Mouse (Mus musculus) 3134 (cell line): ENCODE measurements around the gene Dusp10.

Experiments
- DNase-seq: peaks from one replicate; pipeline ENCODE4 v3.0.0-alpha.2; 2011; ENCODE audit warnings: low spot score; ENCODE audit not compliant: insufficient read length; ENCODE audit errors: extremely low read depth

Dusp10 gene

DNA sequence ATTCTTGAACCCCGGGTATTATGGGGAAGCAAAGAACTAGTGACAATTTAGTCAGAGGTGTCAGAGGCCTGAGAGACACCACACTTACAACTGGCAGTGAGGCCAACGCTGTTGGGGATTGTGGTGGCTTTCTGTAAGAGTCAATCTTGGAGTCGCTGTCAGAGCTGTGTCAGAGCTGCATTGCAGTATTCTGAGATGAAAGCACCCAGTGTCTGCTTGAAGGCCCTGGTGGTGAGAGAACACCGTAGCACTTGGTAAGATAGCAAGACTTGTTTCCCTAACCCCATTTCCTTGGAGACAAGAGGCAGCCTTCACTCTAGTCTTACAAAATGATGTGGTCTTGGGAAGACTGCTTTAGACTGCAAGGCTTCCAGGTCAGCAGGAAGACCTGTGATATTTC lies 39.2 kb downstream of the Dusp10 start:
- no peak for DNase-seq

- no peak for DNase-seq
These were observed 40.0 kb downstream of the Dusp10 start for GRCm38 (mm10) chr1:184053141-184053540.

DNA sequence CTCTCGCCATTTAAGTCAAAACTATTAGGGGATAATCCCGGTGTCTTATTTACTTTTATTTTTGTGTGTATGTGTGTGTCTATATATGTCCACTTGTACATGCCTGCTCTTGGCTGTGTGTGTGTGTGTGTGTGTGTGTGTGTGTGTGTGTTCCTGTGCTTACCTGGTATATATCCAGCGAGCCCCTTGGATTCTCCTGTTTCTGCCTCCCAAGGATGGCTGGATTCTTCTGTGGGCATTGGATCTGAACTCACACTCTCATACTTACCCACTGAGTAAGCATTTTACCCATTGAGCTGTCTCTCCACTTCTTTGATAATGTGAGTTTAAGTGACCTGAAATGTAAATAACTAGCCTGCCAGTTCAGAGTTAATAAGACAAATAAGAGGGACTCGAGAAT lies 40.6 kb downstream of the Dusp10 start:
- DNase-seq, result no peak

DNA sequence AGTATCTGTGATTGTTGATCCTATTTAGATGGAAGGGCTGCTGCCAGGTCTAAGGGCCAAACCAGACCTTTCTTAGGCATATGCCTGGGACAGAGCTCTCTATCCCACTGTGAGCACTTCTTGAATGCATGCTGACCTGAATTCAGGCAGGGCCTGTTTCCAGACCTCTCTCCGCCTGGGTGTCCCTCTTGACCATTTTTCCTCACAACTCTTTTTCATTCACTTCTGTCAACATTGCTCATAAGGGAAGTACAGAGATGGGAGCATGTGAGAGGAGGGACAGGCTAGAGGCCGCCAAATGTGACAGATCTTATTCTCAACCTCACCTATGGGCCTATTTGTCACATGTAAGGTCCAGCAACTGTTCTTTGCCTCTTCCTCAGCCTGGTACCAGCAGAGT lies 41.1 kb downstream of the Dusp10 start:
- DNase-seq, result no peak

GRCm38 (mm10) chr1:184058206-184058605 lies 45.1 kb downstream of the Dusp10 start:
- no peak for DNase-seq

DNA sequence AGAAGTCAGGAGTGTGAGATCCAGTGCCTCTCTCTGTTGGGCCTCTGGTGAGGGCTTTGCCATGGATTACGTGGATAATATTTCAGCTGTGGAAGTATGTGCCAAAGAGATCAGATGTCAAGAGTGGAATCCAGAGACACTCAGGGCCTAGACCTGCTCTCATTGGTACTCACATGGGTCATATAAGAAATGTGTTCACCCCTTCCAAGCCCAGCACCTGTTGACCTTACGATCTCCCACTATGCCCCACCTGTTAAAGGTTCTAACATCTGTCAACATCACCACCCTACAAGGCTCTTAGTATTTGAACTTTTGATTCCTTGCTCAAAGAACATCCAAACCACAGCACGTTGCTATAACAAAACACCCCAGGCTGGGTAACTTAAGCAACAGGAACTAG lies 46.7 kb downstream of the Dusp10 start:
- no peak for DNase-seq

DNA sequence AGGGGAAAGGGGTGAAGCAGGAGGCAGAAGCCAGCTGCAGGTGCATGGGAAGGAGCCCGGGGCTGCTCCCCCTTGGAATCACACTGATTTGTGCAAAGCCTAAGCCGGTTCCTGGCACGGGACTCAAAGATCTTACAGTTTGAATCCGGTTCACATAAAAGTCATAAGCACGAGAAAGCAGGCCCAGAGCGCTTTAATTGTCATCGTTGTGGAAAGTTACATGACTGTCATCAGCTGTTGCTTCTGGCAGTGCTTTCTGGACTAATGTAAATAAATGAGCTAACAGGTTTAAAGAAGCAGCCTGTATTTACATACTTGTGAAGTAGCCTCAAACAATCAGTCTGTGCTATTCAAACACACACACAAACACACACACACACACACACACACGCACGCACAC lies 47.3 kb downstream of the Dusp10 start:
- DNase-seq, result no peak

DNA sequence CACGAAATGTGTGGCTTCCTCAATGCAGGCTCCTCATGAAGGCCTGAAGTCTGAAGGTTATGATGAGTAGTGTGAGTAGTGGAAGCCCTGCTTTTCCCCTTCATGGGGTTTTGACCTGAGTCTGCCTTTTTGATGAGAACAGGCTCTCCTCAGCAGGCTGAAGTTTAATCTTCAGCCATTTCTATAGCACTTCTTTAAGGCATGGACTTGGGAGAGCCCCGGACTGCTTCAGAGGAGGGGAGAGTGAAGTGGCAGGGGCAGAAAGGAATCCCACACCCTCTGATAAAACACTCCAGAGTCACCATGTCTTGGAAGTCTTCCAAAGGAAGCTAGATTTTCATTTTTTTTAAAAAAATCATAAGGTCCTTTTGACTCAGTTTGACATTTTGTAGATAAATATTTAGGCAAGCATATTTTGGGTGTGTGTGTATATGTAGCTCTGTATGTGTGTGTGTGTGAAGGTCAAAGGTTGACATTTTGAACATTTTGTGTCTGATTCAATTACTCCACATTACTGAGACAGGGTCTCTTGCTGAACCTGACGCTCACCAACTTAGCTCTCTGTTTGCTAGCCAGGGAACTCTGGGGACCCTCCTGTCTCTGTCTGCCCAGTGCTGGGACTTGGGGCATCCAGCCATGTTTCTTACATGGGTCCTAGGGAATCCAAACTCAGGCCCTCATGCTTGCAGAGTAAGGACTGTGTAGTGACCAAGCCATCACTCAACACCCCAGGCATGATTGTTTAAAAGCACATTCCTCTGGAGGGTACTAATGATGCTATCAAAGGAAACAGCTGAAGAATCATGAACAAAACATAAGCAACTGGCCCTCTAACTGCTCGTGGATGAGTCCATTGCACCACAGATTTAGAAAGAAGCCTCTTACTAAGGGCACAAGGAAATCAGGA lies 48.0 kb downstream of the Dusp10 start:
- DNase-seq, result no peak

DNA sequence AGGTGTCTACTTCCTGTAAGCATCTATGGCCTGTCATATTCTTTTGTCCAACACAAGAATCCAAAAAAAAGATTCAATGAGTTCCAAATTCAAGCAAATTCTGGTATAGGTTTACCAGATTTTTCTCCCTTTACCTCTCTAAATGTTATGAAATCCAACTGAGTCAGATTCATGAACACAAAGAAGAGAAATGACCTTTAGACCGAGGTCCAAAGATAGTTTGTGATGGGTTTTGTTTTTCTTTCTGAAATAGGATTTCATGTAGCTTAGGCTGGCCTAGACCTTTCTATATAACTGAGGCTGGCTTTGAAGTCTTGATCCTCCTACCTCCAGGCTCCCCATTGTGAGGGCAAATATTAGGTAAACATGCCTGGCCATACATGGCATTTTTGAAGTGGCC lies 48.8 kb downstream of the Dusp10 start:
- no peak for DNase-seq

DNA sequence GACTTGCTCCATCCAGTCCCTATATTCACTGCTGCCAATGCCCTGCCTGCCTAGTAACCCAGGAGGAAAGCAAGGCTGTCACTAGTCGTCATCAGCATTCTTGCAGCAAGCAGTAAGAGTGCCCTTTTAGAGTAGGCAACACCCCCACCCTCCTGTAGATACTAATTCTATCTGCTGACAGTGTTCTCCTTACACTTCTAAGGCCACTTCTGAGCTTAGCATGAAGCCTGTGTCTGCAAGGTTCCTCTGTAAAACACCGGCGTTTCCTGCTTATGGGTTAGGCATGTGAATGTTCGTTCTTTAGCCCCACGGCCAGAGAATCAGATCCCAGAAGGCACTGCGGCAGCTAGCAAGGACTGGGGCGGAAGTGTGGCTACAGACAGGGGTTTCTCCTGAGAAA lies 51.2 kb downstream of the Dusp10 start:
- DNase-seq, result no peak

- no peak for DNase-seq
These were observed 52.7 kb downstream of the Dusp10 start for GRCm38 (mm10) chr1:184065589-184066361.

GRCm38 (mm10) chr1:184066460-184067287 lies 53.6 kb downstream of the Dusp10 start:
- no peak for DNase-seq

DNA sequence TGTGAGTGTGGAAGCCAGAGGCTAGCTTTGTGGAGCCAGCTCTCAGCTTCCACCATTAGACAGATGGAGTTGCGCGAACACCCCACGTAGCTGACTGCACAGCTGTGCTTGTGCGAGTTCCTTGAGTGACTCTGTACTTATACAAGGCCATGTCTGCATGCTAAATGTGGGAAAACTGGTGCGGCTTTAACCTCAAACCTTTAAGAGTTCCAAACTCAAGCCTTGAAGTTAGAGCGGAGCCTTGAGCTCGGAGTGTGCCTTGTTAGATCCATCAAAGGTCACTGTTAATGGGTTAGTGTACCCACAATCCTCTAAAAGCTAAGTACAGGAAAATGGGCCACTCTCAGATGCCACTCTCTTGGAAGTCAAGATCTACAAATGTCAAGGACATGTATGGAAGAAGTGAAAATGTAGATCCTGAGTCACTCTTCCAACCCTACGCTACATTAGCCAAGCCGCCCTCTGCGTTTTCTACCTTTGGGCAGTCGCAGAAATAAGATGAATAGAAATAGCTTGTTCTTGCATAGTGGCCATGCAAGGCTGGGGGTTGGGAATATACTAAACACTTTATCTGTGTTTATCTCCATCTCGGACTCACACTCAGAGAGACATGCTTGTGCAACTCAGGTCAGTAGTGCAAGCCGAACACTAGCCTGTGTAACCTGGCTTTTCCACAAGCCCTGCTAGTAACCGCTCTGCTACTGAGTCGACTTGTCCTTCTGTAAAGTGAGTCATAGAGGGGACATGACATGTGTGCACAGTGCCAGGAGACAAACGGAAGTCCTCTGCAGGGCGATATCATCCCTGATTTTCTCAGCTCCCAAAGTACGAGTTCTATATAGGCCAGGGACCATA lies 54.8 kb downstream of the Dusp10 start:
- no peak for DNase-seq

DNA sequence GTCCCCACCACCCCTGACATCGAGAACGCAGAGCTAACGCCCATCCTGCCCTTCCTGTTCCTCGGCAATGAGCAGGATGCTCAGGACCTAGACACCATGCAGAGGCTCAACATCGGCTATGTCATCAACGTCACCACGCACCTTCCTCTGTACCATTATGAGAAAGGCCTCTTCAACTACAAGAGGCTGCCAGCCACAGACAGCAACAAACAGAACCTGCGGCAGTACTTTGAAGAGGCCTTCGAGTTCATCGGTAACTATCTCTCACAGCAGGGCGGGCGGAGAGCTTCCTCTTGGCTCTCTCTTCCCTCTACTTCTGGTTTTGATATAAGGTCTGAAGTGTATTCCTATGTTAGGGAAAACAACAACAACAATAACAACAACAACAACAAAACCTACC lies 55.9 kb downstream of the Dusp10 start:
- DNase-seq, result no peak

DNA sequence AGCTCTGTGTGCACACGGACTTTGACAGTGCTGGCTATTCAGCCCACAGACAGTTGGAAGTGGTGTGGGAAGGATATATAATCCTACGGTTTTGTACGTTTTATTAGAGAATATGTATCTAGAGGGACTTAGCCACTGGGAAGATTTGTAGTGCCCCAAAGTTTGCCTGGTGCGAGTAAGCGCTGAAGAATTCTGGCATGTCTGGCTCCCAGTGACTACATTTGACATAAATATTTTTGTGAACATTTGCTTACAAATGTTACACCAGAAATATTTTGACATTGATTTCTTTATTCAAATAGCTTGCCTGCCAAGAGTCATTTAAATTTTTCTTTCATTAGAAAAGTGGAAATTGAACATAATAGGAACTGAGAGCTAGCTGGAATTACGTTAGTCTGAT lies 63.0 kb downstream of the Dusp10 start:
- DNase-seq, result no peak

- peak; percentile 77 for DNase-seq
These were observed 63.7 kb downstream of the Dusp10 start for GRCm38 (mm10) chr1:184076756-184077155.

DNA sequence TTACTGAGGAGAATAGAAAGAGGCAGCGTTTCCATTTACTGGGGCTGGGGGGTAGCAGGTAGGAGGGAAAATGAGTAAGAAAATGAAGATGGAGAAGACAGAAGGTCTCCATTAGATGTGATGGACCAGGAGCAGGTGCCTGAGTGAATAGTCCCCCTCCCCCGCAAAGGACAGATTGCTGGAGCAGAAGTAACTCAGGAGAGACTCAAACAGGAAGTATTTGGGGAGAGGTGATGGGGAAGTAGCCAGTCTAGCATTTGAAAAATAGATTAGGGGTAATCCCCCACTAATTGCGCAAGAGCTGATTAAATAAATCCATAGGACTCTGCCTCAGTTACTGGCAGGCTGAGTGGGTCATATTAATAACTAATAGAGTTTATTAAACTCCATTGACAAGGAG lies 66.2 kb downstream of the Dusp10 start:
- no peak for DNase-seq

GRCm38 (mm10) chr1:184082661-184083060 lies 69.6 kb downstream of the Dusp10 start:
- no peak for DNase-seq

- DNase-seq, result no peak
These were observed 70.1 kb downstream of the Dusp10 start for GRCm38 (mm10) chr1:184083166-184083565.

GRCm38 (mm10) chr1:184084961-184085360 lies 71.9 kb downstream of the Dusp10 start:
- peak; percentile 68 for DNase-seq
